Mouse (Mus musculus): ENCODE data around the gene Haus3.

Gene Haus3

DNA sequence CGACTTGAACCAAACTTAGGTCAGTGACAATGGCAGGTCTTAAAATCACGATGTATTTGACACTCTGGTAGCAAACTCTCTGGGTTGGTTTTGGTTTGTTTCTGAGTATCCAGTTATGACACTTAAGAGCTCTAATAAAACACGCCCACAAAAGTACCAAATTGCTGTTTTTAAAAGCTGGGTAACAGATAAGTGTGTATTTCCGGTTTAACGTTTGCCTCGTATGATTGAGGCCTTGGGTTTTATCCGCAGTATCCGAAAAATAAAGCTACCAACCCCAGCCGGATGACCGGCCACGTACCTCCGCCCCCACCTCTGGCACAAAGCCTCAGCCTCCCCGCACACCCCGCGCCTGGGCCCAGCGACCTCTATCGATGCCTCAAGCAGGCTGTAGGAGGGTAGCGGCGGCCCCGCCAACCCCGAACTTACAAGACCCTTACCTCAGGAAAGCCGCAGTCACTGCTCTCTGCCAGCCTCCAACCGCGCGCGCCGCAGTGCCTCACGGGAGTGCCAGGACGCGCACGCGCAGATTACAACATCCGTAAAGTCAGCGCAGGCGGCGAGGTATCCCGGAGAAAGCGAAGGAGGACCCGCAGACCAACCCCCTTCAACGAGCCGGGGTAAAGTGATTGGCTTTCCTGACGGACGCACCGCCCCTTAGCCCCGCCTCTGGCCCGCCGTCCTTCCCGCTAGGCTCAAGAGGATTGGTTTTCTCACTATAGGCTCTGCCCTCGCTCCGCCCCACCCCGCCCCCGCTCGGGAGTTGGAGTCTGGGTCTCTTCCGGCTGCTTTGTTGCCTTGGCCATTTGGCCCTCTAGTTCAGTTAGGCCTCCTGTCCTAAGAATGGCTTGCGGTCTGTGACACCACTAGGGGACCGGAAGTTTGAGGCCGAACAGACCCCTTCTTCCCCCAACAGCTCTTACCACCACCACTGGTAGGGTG lies at the start of gene Haus3, which contains the start of gene Poln:
Haus3 (minus strand) TSS at position 578 of the 942 bp plus-strand sequence.
Poln (minus strand) TSS at position 499 of the 942 bp plus-strand sequence.
- DNase-seq (ENCODE audit: low read depth, low spot score): peak; percentile 87

DNA sequence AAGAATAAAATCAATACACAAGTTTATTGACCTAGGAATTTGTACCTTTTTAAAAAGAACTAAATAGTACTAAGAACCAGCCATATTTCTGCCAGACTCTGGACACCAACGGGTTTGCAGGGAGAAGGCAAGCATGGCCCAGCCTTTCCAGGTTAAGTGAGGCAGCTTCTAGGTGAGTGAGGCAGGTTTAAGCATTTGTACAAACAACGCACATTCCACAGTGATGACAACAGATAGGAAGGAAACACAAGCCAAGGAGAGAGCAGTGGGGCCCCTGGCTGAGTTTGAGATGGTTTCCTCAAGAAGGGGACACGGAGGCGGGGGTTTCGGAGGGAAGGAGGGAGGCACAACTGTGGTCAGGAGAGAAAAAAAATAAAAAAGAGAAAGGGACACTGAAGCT lies 49.3 kb upstream of the Haus3 start:
- DNase-seq (ENCODE audit: low read depth, low spot score): no peak

DNA sequence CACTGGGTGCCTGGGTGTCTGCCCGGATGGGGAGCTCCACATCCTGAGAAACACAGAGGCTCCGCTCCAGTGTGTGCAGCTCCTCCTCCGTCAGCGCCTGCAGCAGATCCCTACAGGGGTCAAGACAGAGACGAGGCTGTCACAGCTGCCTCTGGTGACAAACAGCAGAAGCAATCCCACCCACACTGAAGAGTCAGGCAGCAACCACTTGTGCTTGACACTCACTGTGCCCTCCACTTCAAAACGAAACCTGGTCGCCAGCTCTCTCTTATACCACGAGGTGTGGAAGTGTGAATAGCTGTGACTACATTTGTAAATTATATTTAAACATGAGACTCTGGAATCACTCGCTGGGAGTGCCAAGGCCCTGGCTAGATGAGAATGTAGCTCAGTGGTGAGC lies 48.4 kb upstream of the Haus3 start:
- no peak for DNase-seq (ENCODE audit: low read depth, low spot score)

DNA sequence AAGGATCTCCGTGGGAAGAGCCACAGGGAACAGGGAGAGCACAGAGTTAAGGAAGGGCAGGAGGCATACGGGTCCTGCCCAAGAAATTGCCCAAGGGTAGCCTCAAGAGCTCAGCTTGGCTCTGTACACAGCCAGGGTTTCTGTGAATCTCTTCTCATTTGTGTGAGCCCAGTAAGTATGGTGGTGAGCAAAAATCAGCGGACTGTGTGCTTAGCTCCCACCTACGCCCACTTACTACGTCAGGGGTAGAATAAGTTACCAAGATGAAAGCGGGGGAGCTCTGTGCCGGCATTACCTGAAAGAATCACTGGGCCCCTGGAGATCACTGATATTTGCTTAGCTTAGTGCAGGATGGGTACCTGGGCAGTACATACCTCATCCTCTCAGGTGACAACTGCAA lies 46.7 kb upstream of the Haus3 start:
- no peak for DNase-seq (ENCODE audit: low read depth, low spot score)

DNA sequence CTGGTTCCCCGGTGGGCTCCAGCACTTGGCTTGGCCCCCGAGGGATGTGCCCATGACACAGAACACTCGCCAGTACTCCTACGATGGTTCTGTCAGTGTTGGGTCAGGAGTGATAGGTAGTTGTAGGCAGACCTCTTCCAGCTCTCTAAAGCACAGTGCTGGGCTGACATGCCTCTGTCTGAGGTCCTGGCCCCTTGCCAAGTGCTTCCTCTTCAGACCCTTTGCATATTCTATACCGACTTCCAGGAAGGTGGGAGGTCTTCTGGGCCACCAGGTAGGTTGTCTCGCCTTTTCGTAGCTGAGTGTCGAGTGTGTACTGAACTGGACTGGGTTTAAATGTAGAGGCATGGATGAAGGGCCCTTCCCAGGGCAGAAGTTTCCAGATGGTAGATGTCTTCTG lies 44.3 kb upstream of the Haus3 start:
- no peak for DNase-seq (ENCODE audit: low read depth, low spot score)

- DNase-seq (ENCODE audit: low read depth, low spot score): peak; percentile 59
Observed at GRCm38 (mm10) chr5:34210279-34210678, 41.0 kb upstream of the Haus3 start.

GRCm38 (mm10) chr5:34207503-34207902 lies 38.2 kb upstream of the Haus3 start:
- no peak for DNase-seq (ENCODE audit: low read depth, low spot score)

DNA sequence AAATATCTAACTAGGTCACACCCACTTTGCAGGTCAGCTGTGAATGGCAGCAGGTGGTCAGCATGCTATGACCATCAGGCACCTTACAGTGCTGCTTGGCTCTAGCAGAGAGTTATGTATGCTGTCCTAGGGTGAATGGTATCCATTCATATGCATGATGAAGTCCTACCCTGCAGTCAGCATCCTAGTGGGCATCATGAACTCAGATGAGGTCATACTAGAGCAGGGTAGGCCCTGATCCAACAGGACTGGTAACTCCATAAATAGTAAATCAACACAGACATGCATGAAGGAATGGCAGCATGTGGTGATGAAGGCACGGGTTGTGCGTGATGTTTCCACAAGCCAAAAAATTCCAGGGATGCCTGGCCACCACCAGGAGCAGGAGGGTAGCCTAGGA lies 36.5 kb upstream of the Haus3 start:
- no peak for DNase-seq (ENCODE audit: low read depth, low spot score)

DNA sequence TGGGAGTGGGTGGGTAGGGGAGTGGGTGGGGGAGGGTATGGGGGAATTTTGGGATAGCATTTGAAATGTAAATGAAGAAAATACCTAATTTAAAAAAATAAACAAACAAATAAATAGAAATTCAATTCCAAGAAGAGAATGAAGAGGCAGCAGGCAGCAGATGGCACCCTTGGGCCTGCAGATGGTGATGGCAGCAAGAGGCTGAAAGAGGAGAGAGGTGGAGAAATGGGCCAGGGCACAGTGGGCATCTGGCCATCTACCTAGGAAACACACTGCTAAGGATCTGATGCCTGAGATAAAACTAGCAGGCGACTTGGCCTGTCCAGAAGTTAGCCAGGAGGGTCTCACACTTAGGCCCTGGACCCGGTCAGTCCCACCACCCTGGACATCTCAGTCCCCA lies 35.6 kb upstream of the Haus3 start:
- DNase-seq (ENCODE audit: low read depth, low spot score): no peak

- DNase-seq (ENCODE audit: low read depth, low spot score): no peak
Observed at GRCm38 (mm10) chr5:34202006-34202405, 32.7 kb upstream of the Haus3 start.

DNA sequence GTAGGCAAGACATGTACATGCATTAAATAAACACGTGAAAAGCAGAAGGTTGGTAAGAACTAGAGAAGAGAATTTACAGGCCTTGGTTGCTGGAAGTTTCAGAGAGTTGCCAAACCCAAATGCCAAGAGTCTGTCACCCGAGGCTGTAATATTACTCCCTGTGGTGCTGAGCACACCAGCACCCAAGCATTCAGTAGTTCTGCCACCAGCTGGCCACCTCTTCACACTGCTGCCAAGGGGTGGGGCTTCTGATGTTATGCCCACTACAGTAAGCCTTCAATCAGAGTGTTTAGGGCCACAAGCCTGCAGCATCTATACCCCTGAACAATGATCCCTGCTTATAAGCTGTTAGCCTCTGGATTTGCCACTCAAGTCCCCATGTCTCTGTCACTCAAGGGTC lies 32.1 kb upstream of the Haus3 start:
- DNase-seq (ENCODE audit: low read depth, low spot score): no peak

DNA sequence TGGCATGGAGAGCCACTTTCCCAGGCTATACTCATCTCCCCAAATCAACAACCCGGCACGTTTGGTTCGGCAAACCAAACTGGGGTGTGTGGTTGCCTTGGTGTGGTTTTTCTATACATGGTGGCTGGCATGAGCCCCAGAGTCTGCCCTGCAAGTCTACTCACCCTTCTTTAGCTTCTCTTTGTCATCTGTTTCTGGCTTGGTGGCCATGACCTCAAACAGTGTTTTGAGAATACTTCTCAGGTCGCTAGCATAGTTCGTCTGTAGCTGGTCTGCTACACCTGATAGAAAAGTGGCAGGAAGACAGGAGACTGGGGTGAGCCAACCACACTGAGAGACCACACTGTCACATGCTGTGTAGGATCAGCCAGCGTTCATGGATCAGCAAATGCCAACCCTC lies 29.3 kb upstream of the Haus3 start:
- DNase-seq (ENCODE audit: low read depth, low spot score): no peak

DNA sequence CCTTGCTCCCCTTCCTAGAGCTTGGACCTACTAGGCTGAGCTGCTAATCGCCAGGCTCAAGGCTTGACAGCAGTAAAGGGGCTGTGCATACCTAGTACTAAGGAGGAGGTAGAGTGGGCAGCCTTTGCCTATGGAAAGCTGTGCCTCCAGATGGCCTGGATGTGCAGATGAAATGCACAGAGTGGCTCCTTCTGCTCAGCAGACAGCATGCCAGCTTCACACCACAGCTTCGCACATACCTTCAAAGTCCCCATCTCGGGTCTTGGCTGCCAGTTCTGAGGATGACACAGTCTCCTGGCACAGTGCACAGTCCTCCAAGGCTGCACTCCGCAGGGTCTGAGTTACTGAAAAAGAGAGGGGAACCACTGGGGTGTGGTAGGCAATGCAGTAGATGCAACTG lies 27.9 kb upstream of the Haus3 start:
- DNase-seq (ENCODE audit: low read depth, low spot score): no peak

DNA sequence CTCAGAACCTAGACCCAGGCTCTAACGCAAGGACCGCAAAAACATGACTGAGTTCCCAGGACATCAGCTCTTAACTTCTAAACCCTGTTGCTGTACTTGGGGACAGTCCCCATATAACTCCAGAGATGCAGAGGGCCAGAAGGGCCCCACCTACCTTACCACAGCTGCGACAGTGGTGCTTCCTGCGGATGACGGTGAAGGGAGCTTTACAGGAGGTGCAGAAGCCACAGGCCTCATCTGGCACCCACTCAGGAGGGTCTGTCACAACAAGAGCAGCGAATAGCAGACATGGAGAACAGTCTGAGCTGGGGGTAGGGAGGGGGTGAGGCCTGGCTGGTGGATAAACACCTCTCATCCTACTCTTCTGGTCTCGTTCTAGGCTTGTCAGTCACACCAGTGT lies 27.1 kb upstream of the Haus3 start:
- DNase-seq (ENCODE audit: low read depth, low spot score): no peak

GRCm38 (mm10) chr5:34195786-34196185 lies 26.5 kb upstream of the Haus3 start:
- DNase-seq (ENCODE audit: low read depth, low spot score): no peak

DNA sequence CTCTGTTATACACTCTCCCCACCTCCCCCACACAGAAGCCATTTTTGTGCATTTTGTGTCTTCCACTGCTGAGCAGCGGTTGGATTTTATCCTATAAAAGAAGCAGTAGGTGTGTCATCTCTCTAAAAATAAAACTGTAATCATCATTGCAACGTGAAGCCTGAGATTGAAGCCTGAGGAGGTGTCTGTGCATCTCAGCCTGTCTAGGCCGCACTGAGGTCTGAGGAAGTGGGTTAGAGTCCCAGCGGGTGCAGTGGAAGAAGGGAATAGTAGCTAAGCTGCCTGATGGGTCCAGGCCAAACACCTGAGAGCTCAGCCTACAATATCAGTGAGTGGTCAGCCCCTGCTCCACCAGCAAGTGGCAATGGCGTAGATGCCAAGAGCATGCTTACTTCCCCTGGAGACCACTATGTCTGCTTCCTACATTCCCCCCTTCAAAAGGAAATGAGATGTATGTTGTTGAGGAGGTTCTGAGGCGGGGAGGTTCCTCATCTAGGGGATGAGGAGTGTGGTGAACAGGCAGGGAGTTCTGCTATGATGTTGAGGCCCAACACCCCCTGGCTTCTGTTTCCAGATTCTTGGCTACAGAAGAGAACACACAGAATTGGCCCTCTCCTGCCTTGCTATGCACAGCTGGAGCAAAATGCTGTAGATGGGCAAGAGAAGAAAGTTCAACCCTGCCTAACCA lies 25.8 kb upstream of the Haus3 start:
- DNase-seq (ENCODE audit: low read depth, low spot score): no peak

- DNase-seq (ENCODE audit: low read depth, low spot score): no peak
Observed at GRCm38 (mm10) chr5:34194426-34194825, 25.1 kb upstream of the Haus3 start.

GRCm38 (mm10) chr5:34191843-34192242 lies 22.5 kb upstream of the Haus3 start:
- DNase-seq (ENCODE audit: low read depth, low spot score): no peak

DNA sequence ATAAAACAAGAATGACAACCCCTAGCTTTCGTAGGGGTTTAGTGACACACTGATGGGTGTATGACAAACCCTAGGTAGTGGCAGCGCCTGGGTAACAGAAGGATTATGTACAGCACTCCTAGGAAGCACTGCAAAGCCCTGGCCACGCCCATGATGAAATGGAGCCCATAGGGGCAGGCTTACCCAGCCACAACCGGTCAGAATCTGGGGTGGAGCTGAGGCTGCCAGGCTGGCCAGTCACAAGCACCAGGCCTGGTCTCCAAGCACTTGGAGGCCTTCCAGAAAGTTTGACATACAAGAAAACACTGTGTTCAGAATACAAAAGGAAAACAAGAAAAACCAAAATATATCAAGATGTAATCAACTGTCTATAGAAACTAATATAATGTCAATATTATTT lies 21.7 kb upstream of the Haus3 start:
- no peak for DNase-seq (ENCODE audit: low read depth, low spot score)

GRCm38 (mm10) chr5:34189521-34189920 lies 20.2 kb upstream of the Haus3 start:
- DNase-seq (ENCODE audit: low read depth, low spot score): no peak

DNA sequence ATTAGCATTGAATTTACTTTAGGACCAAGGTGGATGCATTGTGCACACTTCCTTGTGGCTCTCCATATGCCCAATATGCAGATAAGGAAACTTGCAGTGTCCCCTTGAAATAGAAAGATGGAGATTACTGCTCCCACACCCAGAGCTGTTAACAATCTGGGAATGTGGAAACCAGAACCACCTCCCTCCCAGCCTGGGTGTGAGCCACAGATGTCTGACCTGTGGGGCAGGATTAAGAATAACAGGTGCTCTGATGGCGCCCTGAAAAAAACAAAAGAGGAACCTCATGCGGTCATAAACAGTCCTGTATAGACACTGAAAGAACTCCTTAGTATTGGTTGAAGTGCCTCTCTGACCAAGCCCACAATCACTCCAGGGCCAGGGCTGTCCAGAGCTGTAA lies 19.5 kb upstream of the Haus3 start:
- DNase-seq (ENCODE audit: low read depth, low spot score): no peak

GRCm38 (mm10) chr5:34187601-34188316 lies 18.4 kb upstream of the Haus3 start, which contains the start of gene Mxd4:
Gene Mxd4 (minus strand): TSS chr5:34187720.
- peak; percentile 94 for DNase-seq (ENCODE audit: low read depth, low spot score)

Data from retina, adult 2 months (tissue).